Mouse (Mus musculus): Measurements from ENCODE around the gene Arhgap1. TPM values are rescaled to one million over a fixed set of nuclear protein-coding genes. Genes with fewer than 3 reads are reported as not detected.

Gene Arhgap1
- total RNA-seq, 1 experiment from 2014 or later, result 56.0 TPM

DNA sequence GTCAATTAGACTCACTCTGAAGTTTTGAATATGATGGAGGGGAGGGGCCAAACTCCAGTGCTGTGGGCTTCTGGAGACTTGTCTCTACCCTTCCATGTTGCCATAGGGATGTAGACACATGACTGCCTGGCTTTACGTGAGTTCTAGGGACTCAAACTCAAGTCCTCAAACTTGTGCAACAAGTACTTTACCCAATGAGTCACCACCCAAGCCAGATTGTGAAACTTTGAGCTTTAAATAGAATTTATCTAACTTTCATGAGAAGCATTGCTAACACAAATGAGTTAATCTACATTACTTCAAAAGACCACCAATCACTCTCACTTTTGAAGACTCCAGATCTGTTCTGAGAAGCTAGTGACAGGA, 46.5 kb downstream of the Arhgap1 start:
- DNase-seq, result no peak

DNA sequence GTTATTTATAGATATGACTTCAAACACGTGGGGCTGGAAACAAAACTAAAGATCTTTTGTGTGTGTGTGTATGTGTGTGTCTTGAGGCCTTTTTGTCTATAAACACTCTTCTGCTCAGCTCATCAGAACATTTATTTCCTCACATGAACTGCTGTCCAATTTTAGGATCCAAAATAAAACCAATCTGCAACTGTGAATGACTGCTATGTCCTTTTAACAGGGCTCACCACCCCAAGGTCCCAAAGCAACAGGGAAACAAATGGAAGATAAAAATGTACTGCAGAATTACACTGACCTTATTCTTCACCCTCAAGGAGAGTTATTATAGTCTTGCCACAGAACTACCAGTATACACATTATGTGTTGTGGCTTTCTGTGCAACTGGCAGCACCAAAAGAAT, 49.6 kb downstream of the Arhgap1 start:
- no peak for DNase-seq

DNA sequence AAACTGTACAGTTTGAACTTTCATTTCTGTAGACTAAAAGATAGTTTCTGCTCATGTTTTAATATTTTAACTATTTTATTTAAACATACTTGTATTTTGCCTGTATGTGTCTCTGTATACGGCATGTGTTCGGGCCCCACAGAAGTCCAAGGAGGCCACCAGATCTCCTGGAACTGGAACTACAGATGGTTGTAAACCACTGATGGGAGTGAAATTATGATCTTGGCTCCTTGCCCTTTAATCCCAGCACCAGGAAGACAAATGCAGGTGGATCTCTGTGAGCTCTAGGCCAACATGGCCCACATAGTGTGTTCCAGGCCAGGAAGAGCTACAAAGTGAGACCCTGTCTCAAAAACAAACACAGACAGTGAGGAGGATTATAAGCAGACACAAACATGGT, 51.7 kb downstream of the Arhgap1 start:
- DNase-seq, result no peak

DNA sequence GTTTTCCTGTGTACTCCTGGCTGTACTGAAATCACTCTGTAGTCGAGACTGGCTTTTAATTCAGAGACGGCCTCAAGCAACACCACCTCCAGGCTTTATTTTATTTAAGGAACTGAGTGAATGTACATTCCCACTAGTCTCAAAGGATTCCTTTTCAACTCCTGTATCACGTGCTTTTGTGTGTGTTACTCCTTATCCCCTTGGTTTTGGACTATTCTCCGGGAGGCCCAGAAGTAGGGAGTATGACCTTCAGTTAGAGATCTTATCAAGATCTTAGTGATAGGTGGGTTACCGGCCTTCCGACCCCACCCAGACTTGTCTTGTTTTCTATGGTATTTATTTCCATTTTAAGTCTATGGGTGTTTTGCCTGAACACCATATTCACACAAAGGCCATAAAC, 56.1 kb downstream of the Arhgap1 start:
- DNase-seq, result no peak

DNA sequence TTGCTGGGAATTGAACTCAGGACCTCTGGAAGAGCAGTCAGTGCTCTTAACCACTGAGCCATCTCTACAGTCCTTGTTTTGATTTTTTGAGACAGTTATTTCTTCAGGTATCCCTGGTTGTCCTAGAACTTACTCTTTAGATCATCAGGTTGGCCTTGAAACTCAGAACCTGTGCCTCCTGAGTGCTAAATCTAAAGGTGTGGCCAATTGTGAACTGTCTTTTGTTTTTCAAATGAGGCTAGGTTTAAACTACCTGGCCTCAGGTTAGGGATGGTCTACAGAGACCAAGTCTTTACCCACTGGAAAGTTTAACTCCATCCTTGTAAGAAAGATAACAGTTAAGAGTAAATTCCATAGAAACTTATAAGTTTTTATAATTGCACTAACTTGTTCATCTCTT, 56.8 kb downstream of the Arhgap1 start:
- DNase-seq, result no peak

DNA sequence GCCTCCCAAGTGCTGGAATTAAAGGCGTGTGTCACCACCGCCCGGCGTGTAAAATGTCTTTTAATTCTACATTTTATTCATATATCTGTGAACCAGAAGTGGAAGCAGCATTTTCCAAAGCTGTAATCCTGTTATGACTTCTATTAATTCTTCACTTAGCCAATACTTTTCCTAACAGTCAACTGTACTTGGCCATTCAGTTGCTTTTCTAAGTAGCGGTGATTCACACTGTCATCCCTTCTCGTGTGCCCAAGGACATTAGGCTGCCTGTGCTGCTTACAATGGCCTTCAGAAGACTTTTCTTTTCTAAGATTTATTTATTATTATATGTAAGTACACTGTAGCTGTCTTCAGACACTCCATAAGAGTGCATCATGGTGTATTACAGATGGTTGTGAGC, 58.7 kb downstream of the Arhgap1 start:
- DNase-seq, result peak; percentile 31

DNA sequence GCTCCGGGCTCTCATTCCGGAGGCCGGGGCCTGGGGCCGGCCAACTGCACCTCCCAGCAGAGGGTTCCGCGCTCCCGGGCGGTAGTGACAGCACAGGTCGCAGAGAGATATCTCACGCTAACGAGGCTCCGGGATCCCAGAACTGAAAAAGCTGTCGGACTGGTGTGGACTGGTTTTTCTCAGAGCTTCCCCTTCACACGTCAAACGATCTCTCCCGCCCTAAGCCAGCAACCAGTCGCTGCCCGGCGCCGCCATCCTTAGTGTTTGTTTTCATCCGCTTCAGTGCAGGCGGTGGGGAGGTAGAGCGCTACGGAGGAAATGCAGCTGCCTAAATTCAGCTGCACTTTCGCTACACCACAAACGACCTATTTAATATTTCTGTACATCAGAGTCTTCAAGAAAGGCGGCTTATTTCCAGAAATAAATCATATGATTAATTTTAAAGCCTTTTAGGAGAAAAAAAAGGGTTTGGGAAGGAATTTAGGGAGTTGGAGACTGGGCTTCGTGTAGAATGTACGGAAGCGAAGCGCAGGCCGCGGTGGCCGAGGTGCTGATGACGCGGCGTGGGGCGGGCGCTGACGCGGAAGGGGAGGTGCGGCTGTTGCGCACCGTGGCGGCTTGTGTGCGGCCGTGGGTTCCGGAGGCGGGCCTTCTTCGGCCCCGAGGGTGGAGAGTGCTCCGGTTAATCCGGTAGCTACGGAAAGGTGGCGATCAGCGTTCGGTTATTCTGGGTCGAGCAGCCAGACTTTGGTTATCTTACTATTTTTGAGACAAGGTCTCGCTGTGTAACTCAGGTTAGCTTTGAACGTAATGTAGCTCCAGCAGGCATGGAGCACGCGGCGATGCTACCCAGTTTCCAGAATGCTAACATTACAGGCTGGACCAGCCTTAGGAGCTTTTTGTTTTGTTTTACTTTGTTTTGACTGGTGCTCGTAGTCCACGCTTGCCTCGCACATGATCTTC, 60.9 kb downstream of the Arhgap1 start, which contains the start of the genes Atg13 and Harbi1:
TSS of gene Atg13 (minus strand) at position 305 of the 963 bp plus-strand sequence.
TSS of gene Harbi1 (plus strand) at position 581 of the 963 bp plus-strand sequence.
- DNase-seq, result peak; percentile 97

DNA sequence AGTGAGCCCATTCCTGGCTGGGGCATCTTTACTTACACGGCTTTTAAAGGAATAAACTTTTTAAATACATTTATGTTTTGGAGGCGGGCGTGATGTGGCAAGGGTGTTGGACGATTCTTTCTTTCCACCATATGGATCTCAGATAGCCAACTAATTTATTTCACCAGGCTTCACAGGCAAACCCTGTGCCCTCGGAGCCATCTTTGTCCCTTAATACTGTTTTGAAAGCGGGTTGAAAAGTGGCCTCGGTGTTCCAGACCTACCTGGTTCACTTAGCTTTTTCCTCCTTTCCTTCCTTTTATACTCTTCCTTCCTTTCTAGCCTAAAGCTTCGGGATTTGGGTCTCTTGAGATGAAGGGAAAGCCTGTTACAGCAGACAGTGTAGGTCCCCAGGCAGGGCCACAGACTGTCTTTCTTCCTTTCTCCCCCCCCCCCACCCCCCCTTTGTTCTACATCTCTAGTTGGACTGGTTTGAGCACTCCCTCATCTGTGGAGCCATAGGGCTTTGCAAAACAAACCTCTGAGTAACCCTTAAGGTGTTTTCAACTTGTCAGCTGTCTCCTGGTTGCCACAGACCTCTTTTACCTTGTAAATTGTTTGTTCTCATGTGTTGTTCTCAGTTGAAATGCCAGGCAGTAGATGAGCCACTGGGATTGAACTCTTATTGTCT, 61.7 kb downstream of the Arhgap1 start:
- no peak for DNase-seq

DNA sequence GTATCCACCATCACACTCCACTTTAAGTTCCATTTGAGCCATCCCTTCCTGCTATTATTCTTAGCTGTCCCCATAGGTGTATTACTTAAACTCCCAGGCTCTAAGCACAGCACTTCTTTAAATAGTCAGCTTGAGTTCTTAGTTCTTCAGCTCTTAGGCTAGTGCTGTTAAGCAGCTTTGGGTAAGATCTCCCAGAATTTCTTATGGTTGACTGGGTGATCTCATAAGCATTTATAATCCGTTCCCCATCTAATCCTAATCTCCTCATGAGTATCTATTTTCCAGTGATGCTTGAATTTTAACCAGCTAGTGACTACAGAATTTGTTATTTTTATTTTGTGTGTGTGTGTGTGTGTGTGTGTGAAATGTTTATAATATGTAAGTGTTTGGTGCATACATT, 65.3 kb downstream of the Arhgap1 start:
- DNase-seq, result no peak

DNA sequence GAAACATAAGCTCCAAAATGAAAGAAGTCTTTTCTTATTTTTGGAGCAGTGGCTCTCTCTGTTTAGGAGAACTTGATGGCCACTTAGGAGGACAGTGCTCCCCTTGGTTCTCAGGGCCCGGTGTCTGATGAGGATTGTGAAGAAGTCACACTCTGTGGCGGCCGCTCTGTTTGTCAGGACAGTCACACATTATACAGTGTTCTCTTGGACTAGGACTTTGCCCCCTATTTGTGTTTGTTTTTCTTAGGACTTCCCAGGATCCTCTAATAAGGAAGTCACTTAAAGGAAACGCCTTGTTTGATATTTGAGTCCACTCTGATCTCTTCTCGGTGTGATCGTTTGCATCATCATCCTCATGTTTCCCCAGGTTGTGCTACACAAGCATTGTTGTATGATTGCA, 68.6 kb downstream of the Arhgap1 start:
- no peak for DNase-seq

Other genes starting within 250 kb of the Arhgap1 start
- gene 1110051M20Rik, start 205.2 kb upstream of the Arhgap1 start, total RNA-seq (2021), result 14.9 TPM in 2 replicates
- gene Lrp4, start 192.3 kb upstream of the Arhgap1 start, total RNA-seq (2021), result 5.2 and 5.3 TPM in 2 replicates
- 45.3 and 52.8 TPM in 2 replicates for gene Ckap5, start 123.1 kb upstream of the Arhgap1 start, total RNA-seq (2021)
- 14.0 and 232 TPM in 2 replicates for gene F2, start 13.4 kb upstream of the Arhgap1 start, total RNA-seq (2021)
- 11.6 and 15.1 TPM in 2 replicates for gene Zfp408, start 69 bp upstream of the Arhgap1 start, total RNA-seq (2021)
- 39.9 and 46.3 TPM in 2 replicates for gene Atg13, start 60.7 kb downstream of the Arhgap1 start, total RNA-seq (2021)
- gene Harbi1, start 61.0 kb downstream of the Arhgap1 start, total RNA-seq (2021), result 9.3 and 11.0 TPM in 2 replicates
- gene Ambra1, start 80.3 kb downstream of the Arhgap1 start, total RNA-seq (2021), result 31.9 and 35.0 TPM in 2 replicates

All from adrenal gland, postnatal 14 days (tissue).